ENCODE assay signal across 7 mouse cellular contexts in the genomic region with DNA sequence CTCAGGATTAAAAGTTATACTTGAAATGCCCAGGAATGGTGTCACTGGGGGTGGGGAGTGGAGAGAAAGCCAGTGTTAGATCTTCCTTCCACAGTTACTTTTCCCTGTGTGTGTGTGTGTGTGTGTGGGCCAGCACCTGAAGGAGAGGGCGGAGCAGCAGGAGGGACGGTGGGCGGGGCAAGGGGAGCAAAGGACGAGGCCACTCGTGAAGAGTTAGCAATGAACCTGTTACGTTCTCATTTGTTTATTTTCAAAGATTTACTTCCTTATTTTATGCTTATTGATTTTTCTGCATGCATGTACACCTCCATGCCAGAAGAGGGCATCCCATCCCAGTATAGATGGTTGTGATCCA. TPM values are rescaled to one million over a fixed set of nuclear protein-coding genes. Genes with fewer than 3 reads are reported as not detected.
DNase-seq lines count a peak whose midpoint lies in the region; ATAC-seq and TF ChIP-seq lines count a peak whose summit lies in the region.
"Not testable (repeated sequence)": the region's sequence is repeated elsewhere in the genome, so short reads cannot be mapped to it uniquely, and the experiment has no call there.

No protein-coding gene starts in this region.

- WGBS in heart, adult 2 months, result 91% methylated on average over 6 of the region's 6 CpGs
- WGBS in heart, postnatal 0 days, result 81% methylated on average over 6 of the region's 6 CpGs
- WGBS in liver, embryonic 14.5 days (ENCODE audit: insufficient replicate concordance), result 69% methylated on average over 6 of the region's 6 CpGs
- 74% methylated on average over 6 of the region's 6 CpGs for WGBS in lung, postnatal 0 days
- WGBS in stomach, postnatal 0 days, result 76% methylated on average over 6 of the region's 6 CpGs

- not testable (repeated sequence) for H3K9ac ChIP-seq in heart, adult 2 months (ENCODE audit: low read depth, low read length); heart, postnatal 0 days (replicated peaks; ENCODE audit: low read depth, low read length); liver, embryonic 14.5 days (replicated peaks); lung, postnatal 0 days (replicated peaks; ENCODE audit: low read depth); stomach, postnatal 0 days (ENCODE audit: low read length)

- DNase-seq in cerebellum, adult 11-12 months, result peak; percentile 16
- not testable (repeated sequence) for DNase-seq in heart, adult 2 months; heart, postnatal 0 days (ENCODE audit: low spot score); liver, embryonic 14.5 days (ENCODE audit: low read depth in 3 of 3, low spot score in 3 of 3); lung, postnatal 0 days (ENCODE audit: low spot score)
- peak; percentile 63 for DNase-seq in liver
- peak; percentile 68 for DNase-seq in stomach, postnatal 0 days (ENCODE audit: low spot score)

- H3K4me2 ChIP-seq in heart, postnatal 0 days (ENCODE audit: low read depth, low read length); liver, embryonic 14.5 days (ENCODE audit: low read depth); lung, postnatal 0 days (replicated peaks; ENCODE audit: low read depth, low read length); stomach, postnatal 0 days (replicated peaks; ENCODE audit: low read depth): not testable (repeated sequence)

- H3K79me2 ChIP-seq in heart, adult 2 months (replicated peaks; ENCODE audit: control insufficient read depth, insufficient read depth, low read length), result not testable (repeated sequence)

- not testable (repeated sequence) for H3K4me1 ChIP-seq in heart, adult 2 months (ENCODE audit: control insufficient read depth, insufficient read depth, low read length); lung, postnatal 0 days (ENCODE audit: insufficient read depth, low read depth, low read length); stomach, postnatal 0 days (replicated peaks; ENCODE audit: control insufficient read depth, insufficient read depth)
- peaks cover 11% of the 10 kb centered on the region; the same call in 1 of the 2 replicates for H3K4me1 ChIP-seq in heart, postnatal 0 days (ENCODE audit: control insufficient read depth, insufficient read depth)
- H3K4me1 ChIP-seq in liver, embryonic 14.5 days (replicated peaks; ENCODE audit: control insufficient read depth in 2 of 2, insufficient read depth in 2 of 2, low read length in 1 of 2), result peaks cover 24 to 27% of the 10 kb centered on the region in 2 experiments

- peak; percentile 19; the same call in 1 of the 2 replicates for TF ChIP-seq CTCF in heart, adult 2 months (IDR thresholded peaks at IDR 0.05)
- not testable (repeated sequence) for TF ChIP-seq CTCF in heart, postnatal 0 days (IDR thresholded peaks at IDR 0.05; ENCODE audit: low read depth)
- TF ChIP-seq CTCF in liver, embryonic 14.5 days (IDR thresholded peaks at IDR 0.05; ENCODE audit: low read depth), result peak; percentile 24; the same call in 1 of the 2 replicates
- TF ChIP-seq CTCF in lung, postnatal 0 days (IDR thresholded peaks at IDR 0.05), result 0 out of 2 replicates have a peak, but pooled peaks have one; percentile 10
- peak; percentile 24; the same call in 1 of the 2 replicates for TF ChIP-seq CTCF in stomach, postnatal 0 days (IDR thresholded peaks at IDR 0.05; ENCODE audit: low read depth)

- intact Hi-C loops in heart, adult 2 months (cut with DNase I), result loop anchor here (5.0 kb wide), 1 partner anchor 100 kb away; no protein-coding TSS in a partner anchor

- not testable (repeated sequence) for H3K9me3 ChIP-seq in heart, postnatal 0 days (replicated peaks; ENCODE audit: control insufficient read depth, low read length); liver, embryonic 14.5 days (ENCODE audit: control insufficient read depth, low read length); lung, postnatal 0 days (ENCODE audit: low read length); stomach, postnatal 0 days (ENCODE audit: control insufficient read depth, low read length)

- ATAC-seq in heart, postnatal 0 days (ENCODE audit: insufficient read depth, low read depth); liver, embryonic 14.5 days (ENCODE audit: insufficient read depth): not testable (repeated sequence)
- peak; percentile 17 for ATAC-seq in lung, postnatal 0 days
- peak; percentile 78 for ATAC-seq in stomach, postnatal 0 days (ENCODE audit: low FRiP score, low TSS enrichment)

- not testable (repeated sequence) for H3K36me3 ChIP-seq in heart, adult 2 months (ENCODE audit: control insufficient read depth, insufficient read depth, low read length)
- H3K36me3 ChIP-seq in heart, postnatal 0 days (replicated peaks; ENCODE audit: control insufficient read depth, insufficient read depth, low read length), result peaks cover 33% of the 10 kb centered on the region
- H3K36me3 ChIP-seq in liver, embryonic 14.5 days (replicated peaks; ENCODE audit: control insufficient read depth, insufficient read depth, low read depth), result peaks cover 23% of the 10 kb centered on the region
- H3K36me3 ChIP-seq in lung, postnatal 0 days (ENCODE audit: insufficient read depth, low read length), result 0 out of 2 replicates have a peak, but pooled peaks cover 13% of the 10 kb centered on the region
- peaks cover 18% of the 10 kb centered on the region for H3K36me3 ChIP-seq in stomach, postnatal 0 days (ENCODE audit: control insufficient read depth, insufficient read depth, low read length)

- not testable (repeated sequence) for H3K27ac ChIP-seq in heart, adult 2 months; lung, postnatal 0 days (ENCODE audit: low read length); stomach, postnatal 0 days (replicated peaks)
- peak overlapping the region; percentile 67 for H3K27ac ChIP-seq in heart, postnatal 0 days (ENCODE audit: low read depth)
- H3K27ac ChIP-seq in liver, embryonic 14.5 days, result peak overlapping the region; percentile 70; the same call in 1 of the 2 replicates

- not testable (repeated sequence) for H3K27me3 ChIP-seq in heart, adult 2 months (ENCODE audit: control insufficient read depth, insufficient read depth, low read length); heart, postnatal 0 days (ENCODE audit: control insufficient read depth, insufficient read depth, low read length); liver, embryonic 14.5 days (ENCODE audit: control insufficient read depth, insufficient read depth, low read length); lung, postnatal 0 days (replicated peaks; ENCODE audit: insufficient read depth, low read length); stomach, postnatal 0 days (ENCODE audit: control insufficient read depth, insufficient read depth, low read length)

- TF ChIP-seq POLR2A in heart, adult 2 months (IDR thresholded peaks at IDR 0.05; ENCODE audit: insufficient read depth, low read depth, low read length), result not testable (repeated sequence)

- not testable (repeated sequence) for H3K4me3 ChIP-seq in heart, adult 2 months; heart, postnatal 0 days (ENCODE audit: low read depth, low read length); liver, embryonic 14.5 days (ENCODE audit: insufficient read depth in 1 of 2, low read depth in 2 of 2, low read length in 2 of 2); lung, postnatal 0 days (ENCODE audit: low read depth, low read length); stomach, postnatal 0 days (ENCODE audit: low read depth, low read length)

- not testable (repeated sequence) for TF ChIP-seq EP300 in heart, adult 2 months (IDR thresholded peaks at IDR 0.05; ENCODE audit: insufficient read depth, low read depth, low read length); heart, postnatal 0 days (IDR thresholded peaks at IDR 0.05; ENCODE audit: low read depth); liver, embryonic 14.5 days (IDR thresholded peaks at IDR 0.05; ENCODE audit: low read depth); lung, postnatal 0 days (IDR thresholded peaks at IDR 0.05); stomach, postnatal 0 days (optimal IDR thresholded peaks at IDR 0.05)

RNA-seq across cellular contexts. Expression of a gene that starts 14.3 kb away (rescaled TPM):
- 1 to 10 TPM; 4.8 to 6.4 TPM for total RNA-seq in heart, adult 2 months (2021)
- polyA plus RNA-seq in heart, adult 2 months (2012; rRNA removed), result 5.9 and 7.1 TPM in 2 replicates
- 15.0 and 20.7 TPM in 2 replicates for total RNA-seq in heart, postnatal 0 days (2014; rRNA removed; ENCODE audit: low replicate concordance)
- 4.9 and 5.7 TPM in 2 replicates for polyA plus RNA-seq in heart, postnatal 0 days (2015; fragmentation: Nextera tagmentation; extraction: Ambion mirVana)
- polyA plus RNA-seq in liver, embryonic 14.5 days (2012; rRNA removed), result 7.6 and 7.9 TPM in 2 replicates
- 8.9 and 9.5 TPM in 2 replicates for polyA plus RNA-seq in liver, embryonic 14.5 days (2014; fragmentation: Nextera tagmentation; extraction: Ambion mirVana)
- polyA plus RNA-seq in lung, postnatal 0 days (2015; fragmentation: Nextera tagmentation; extraction: Ambion mirVana), result 13.9 and 17.7 TPM in 2 replicates
- 8.0 and 8.2 TPM in 2 replicates for polyA plus RNA-seq in stomach, postnatal 0 days (2015; fragmentation: Nextera tagmentation; extraction: Ambion mirVana)
